Mouse (Mus musculus) adrenal gland, postnatal 14 days (tissue): ENCODE results near the gene AI837181. TPM values are rescaled to one million over a fixed set of nuclear protein-coding genes. Genes with fewer than 3 reads are reported as not detected.
A peak's percentile ranks its signal among the peaks of the same experiment; 100 is the strongest.

ENCODE experiments used
- DNase-seq: peaks from one replicate; pipeline ENCODE4 v3.0.0; 2021; ENCODE audit warnings: mixed read lengths
- total RNA-seq: library from RNA; stranded (reverse); gene quantifications from 2 replicates; pipeline ENCODE4 v1.2.3, GENCODE M21; 2021

AI837181 gene
- total RNA-seq, 1 experiment from 2014 or later = 36.8 TPM

DNA sequence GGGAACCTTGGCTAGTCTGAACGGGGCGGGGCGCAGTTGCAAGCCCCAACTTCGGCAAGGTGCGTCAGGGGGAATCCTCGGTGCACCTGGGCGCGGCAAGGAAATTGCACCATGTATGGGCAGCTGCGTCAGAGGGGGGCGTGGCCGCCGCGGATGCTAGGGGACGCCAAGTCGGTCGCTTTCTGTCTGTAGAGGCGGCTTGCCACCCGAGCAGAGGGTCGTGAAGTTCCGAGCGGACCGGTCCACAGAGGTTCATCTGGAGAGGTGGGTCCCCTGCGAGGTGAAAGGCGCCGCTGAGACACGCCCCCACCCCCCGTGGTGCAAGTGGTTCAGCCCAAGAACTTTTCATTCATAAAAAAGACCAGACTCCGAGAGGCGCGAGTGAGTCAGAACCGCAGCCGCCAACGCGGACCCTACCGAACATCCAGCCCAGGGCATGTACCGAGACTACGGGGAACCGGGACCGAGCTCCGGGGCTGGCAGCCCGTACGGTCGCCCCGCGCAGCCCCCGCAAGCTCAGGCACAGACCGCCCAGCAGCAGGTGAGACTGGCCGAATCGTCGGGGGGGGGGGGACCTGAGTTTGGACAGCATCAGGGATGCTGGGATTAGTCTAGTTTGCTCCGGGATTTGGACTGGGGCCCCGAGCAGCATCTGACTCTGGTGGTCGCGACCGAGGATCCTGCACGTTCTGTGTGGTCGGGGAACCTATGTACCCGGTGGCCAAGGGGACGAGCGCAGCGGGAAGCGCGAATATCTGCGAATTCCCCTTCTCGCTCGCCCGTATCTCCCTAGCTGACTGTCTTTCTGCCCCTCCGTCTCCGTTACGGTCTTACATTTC, 22.8 kb downstream of the AI837181 start, which contains the start of gene Fosl1:
Fosl1 (plus strand) TSS at position 33 of the 839 bp plus-strand sequence.
- DNase-seq = peak; percentile 81

DNA sequence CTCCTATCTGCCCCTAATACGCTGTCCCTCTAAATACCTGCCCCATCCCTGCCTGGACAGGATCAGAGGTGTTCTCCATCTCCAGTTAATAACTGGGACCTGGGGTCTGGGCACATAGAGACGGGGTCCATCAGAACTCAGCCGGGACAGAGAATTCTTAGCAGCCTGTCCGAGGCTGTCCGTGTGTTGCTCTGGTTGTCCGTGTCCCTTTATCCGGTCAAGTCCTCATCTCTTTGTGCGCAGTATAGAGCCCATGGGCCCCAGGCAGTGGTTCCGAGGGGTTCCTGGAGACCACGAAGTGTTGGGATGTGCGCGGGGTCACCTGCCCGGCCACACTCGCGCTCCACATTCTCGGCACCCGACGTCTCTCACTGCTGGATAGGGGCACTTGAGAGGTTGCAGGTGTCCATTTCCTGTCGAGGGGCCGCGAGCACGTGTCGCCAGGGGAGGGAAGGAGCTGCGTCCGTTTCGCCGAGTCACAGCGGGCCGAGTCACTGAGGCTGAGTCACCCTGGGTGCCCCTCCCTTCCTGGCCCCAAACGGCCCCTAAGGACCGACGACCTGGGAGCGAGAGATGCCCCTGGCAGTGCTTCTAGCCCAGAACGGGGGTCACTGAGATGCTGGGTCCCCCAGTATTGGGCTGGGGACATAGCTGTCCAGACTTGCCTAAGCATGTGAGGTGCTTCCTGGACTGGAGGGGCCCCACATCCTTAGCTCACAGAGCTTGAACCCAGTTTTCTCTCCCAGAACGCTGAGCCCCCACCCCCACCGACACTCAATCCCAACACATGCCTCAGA, 23.6 kb downstream of the AI837181 start:
- peak; percentile 62 for DNase-seq

DNA sequence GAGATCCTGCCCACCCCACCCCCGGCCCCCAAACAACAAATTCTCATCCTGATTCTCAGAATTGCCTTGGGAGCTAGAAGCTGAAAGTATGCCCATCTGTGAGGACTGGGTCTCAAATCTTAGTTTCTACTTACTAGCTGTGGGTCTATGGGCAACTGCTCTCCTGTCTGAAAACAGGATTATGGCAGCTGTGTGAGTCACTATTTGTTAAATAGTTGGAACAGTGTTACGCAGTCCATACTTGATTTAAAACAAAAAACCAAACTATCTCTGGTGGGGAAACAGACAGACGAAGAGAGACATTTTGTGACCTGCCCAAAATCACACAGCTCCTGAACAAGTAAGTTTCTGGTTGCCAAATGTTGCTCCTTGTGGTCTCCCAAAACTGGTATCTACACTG, 24.7 kb downstream of the AI837181 start:
- DNase-seq = no peak

DNA sequence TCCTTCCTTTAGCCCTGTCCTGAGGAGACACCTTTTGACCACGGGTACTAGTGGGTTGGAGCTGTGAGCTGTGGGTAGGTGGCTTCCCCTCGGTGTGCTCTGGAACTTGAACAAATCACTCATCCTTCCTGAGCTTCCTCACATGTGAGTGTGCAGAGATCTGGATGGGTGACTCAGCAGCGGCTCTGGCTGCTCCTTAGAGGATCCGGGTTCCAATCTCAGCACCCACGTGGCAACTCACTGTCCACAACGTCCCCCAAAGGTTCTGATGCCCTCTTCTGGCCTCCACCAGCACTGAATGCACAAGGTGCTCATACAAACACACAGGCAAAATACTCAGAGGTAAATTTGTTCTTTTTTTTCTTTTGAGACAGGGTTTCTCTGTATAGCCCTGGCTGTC, 26.8 kb downstream of the AI837181 start:
- DNase-seq = no peak

DNA sequence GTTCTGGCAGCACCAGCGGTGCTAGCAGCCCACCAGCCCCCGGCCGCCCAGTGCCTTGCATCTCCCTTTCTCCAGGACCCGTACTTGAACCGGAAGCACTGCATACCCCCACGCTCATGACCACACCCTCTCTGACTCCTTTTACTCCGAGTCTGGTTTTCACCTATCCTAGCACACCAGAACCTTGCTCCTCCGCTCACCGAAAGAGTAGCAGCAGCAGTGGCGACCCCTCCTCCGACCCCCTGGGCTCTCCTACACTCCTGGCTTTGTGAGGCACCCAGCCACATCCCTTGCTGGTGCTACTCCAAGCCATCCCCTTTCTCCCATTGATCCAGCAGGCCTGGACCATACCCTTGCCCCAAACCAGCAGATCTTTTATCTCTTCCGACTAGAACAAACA, 30.1 kb downstream of the AI837181 start:
- no peak for DNase-seq

DNA sequence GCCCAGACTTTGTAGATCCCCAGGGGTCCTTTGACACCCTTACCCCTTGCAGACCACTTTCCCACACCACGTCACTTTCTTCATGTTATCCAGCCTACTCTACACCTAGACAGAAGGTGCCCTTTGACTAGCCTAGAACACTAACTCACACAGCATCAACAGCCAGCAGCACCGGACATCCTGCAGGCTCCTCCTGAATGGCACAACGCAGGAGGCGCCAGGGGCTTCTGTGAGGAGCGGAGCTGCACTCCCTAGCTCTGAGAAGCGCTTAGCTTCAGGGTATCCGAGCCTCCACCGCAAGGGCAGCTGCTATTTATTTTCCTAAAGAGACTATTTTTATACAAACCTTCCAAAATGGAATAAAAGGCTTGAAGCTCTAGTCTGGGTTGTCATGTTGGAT, 30.6 kb downstream of the AI837181 start:
- DNase-seq = no peak

DNA sequence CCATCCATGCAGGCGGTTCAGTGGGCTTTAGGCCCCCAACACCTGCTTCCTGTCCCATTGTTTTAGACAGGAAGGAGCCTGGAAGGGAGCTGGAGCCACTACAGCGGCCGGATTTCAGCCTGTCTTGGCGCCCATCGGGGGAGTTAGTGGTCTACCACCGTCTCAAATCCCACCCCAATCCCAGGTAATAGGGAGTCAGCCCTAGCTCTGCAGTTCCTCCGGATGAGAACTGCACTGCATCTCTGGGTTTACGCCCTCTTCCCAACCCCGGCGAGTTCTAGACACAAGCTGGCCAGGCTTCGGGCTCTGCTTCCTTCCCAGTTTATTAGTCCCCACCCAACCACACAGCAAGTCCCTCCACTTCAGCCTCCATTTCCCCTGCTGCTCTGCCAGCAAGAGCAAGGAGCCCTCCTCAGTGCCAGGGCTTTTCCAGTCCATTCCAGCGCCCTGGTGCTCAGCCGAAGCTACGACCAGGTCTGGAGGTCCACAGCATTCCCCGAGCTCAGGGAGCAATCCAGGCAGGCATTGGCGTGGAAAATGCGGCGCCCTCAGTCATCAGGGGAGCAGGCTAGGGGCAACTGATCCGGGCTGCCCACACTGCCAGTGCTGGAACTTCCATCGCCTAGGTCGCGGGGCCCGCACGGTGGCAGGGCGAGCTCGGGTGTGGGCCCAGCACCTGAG, 31.4 kb downstream of the AI837181 start:
- DNase-seq = peak; percentile 45

DNA sequence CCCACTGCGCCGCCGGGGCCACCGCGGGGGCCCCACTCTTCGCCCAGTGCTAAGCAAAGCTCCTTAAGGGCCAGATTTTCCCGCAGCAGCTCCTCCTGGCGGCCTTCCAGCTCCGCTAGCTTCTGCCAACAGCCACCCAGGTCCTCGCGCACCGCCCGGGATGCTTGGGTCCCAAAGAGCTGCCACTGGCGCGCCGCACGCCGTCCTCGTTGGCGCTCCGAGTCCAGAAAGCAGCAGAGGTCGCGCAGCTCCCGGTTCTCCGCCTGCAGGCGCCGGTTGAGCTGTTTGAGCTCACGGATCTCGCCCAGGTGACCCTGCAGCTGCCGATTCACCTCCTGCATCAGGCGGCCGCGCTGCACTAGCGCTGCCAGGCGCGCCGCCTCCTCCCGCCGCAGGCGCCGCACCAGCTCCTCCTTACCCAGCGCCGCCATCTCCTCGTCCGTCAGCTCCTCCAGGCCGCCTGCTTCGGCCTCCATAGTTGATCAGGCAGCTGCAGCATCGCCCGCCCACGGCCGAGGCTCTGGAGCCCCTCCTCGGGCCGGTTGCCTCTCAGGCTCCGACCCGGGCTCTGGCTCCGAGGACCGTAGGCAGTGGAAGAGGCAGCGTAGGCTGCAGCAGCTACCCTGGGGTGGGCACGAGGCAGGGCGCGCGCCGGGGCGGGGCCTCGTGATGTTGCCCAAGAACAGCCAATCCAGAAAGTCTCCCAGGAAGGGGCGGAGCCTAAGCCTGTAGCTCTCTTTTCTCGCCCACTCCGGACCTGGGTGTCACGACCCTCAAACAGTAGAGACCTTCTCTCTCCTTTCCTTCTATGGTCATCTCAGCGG, 32.2 kb downstream of the AI837181 start:
- DNase-seq = peak; percentile 97

DNA sequence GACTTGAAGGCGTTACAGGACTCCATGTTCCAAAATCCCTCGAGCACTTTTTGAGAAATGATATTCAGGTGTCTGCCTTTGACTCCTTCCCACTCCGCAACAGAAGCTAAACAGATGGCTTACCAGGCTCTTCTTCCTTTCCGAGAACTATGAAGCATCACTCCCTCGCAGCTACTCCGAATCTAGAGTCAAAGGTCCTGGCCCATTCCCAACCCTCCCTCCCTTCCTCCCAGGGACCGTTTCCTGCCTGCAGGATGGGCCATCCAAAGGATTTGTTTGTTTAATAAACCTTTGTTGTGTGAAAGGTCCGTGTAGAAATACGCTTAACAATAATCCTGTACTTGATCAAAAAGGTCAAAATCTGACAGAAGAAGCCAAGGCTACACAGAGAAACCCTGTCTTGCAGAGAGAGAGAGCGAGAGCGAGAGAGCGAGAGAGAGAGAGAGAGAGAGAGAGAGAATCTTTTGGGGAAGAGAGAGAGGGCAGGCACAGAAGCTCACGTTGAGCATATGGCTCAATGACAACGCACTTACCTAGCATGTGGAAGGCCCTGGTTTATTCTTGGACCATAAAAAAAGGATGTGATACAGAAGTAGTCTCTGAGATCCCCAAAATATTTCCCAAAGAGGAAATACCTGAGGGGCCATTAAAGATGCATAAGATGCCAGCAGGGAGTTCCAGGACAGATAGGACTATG, 33.0 kb downstream of the AI837181 start, which contains the start of gene Ccdc85b:
Ccdc85b (minus strand) TSS at position 149 of the 697 bp plus-strand sequence.
- DNase-seq = peak; percentile 51

DNA sequence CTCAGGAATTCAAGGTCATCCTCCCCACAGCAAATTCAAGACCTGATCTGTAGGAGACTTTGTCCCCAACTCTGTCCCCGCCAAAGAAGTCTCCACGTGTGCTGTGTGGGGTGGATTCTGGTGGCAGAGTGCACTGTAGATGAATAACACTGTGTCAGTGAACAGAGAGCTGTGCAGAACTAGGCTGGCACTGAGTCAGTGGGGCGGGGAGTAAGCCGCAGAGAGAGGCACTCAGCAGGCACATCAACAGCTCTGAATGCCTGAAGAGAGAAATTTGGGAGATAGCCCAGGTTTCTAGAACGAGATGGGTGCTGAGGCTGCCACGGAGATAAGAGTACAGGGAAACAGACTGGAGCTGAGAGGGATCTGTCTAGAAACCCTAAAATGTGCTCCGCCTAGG, 34.1 kb downstream of the AI837181 start:
- DNase-seq = no peak

DNA sequence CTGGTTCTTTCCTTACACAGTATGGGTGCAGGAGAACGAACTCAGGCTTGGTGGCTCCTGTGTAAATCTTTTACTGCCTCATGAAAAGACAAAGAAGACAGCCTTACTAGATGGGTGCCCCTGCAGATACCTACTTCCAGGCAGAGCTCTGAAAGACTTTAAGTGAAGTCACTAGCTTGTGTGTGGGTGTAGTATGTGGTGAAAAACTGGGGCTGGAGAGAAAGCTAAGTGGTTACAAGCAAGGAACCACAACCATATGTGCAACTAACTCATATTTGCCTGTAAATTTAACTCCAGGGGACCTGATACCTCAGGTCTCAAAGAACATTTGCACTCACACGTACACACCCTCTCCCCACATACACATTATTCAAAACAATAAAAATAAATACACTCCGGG, 35.0 kb downstream of the AI837181 start:
- DNase-seq = no peak

DNA sequence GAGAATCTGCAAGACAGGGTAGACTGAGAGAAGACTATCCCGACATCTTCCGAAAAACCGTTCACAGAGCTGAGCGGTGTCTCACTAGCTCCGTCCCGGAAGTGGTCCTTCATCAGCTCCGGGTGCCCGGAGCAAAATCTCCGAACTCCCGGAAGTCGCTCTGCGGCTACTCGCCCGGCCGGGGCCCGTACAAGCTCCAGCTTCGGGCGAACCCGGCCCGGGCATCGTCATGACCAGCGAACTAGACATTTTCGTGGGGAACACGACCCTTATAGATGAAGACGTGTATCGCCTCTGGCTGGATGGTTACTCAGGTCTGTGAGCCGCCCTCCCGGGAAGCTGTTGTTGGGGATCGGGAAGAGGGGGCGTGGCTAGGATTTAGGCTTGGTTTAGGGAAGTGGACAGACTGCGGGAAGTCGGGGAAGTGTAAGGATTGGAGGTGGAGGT, 35.5 kb downstream of the AI837181 start, which contains the start of gene Fibp:
Fibp (plus strand) TSS at position 151 of the 447 bp plus-strand sequence.
- DNase-seq = peak; percentile 94

DNA sequence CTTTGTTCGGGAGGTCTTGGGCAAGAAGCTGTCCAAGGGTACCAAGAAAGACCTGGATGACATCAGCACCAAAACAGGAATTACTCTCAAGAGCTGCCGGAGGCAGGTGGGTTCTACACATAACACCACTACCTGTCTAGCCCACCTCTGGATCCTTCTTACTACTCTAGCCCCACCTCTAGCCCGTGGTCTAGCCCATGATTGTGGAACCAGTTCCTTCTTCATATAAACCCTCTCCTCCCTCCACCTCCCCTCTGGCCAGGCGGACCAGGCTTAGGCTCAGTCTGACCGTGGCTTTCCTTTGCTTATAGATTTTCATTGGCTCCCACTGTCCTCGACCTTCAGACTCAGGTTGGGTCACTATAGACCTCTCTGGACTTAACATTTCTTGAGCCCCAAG, 36.5 kb downstream of the AI837181 start:
- DNase-seq = no peak

DNA sequence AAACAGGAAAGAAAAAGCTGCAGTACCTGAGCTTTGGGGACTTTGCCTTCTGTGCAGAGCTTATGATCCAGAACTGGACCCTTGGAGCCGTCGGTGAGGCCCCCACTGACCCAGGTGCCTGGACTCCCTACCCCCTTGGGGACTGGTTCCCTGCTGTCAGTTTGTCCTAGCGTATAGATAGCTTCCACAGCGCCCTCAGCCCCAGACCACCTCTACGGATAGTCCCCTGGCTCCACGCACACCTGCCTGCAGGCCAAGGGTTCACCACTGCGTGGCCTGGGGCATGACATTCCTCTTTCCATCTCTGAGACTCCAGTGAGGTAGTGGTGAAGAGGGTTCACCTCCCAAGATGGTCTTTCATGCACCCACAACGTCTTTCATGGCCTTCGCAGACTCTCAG, 38.3 kb downstream of the AI837181 start:
- no peak for DNase-seq

DNA sequence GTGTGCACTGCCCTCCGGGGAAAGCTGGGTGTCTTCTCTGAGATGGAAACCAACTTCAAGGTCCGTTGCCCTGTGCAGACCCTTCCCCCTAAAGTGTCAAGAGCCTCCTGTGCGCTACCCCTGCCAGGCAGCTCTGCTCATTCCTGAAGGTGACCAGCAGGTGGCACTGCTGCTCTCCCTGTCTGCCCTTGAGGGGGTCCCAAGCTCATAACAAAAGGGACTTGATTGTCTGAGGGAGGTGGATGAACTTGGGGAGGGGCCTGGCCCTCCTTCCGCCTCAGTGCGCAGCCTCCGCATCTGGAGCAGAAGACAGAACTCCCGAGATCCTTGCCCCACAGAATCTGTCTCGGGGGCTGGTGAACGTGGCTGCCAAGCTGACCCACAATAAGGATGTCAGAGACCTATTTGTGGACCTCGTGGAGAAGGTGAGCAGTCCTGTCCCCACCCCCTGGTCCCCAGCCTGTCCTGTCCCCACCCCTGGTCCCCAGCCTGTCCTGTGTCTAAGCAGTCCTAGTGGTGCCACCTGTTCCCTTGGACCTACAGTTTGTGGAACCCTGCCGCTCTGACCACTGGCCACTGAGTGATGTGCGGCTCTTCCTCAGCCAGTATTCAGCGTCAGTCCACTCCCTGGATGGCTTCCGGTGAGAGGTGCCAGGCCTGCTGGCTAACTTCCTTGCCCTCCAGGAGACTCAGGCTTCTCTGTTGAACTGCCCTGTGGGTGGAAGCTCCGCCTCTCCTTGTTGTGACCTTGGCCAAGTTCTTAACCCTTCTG, 39.0 kb downstream of the AI837181 start:
- peak; percentile 65 for DNase-seq

DNA sequence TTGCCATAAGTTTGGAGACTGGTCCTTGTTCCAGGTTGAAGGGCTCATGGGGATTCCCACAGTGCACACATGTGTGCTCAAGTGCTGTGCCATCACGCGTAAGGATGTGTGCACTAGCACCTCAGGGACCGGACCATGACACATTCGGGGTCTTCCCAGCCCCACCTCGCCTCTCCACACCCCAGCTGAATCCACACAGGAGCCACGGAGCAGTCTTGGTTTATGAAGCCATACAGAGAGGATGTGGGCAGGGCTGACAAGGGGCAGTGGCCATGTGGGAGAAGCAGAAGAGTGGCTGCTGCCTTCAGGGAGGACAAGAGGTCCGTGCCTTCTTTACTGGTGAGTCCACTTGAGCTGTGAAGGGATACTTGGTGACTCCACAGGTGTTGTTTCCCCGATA, 40.1 kb downstream of the AI837181 start:
- no peak for DNase-seq

DNA sequence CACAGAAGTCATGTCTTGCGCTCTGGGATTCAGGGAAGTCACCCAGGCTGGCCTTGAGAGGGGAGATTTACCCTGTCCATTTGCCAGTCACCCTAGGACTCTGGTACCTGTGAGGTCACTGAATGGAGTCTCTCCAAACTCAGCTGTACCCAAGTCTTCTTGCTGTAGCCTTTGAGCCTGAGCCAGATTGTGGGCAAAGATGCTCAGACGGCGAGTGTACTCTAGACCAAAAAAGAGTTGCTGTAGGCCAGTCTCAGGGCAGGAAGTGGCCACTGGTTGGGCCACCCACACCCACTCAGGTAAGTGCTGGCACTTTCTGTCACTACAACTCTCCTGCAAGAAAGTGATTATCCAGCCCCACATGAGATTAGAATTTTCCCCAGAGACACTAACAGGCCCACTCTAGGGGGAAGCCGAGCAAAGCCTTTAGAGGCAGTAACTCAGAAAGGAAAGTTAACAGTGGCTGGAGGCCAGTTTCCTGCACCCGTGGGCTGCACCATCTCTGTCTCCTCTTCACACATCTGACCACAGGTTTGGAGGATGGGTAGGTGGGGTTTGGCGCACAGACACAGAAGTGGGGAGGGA, 42.1 kb downstream of the AI837181 start:
- no peak for DNase-seq

DNA sequence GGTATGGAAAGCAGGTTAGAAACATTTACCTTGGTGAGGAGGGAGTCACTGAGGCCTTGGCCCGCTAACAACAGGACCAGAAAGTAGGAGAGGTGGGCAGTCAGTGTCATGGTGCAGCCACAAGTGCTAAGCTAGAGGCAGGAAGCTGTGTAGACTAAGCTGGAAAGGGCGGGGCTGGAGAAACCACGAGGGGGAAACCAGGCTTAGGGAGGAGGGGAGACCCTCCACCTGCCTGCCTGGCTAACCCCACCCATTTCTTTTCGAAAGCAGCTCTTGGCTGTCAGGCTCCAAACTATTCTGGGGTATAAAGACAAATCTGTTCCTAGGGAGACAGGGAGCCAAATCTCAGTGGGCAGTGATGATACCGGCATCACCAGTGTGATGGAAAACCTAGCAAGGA, 43.4 kb downstream of the AI837181 start, which contains the start of gene Ctsw:
Ctsw (minus strand) TSS at position 134 of the 400 bp plus-strand sequence.
- DNase-seq = no peak

DNA sequence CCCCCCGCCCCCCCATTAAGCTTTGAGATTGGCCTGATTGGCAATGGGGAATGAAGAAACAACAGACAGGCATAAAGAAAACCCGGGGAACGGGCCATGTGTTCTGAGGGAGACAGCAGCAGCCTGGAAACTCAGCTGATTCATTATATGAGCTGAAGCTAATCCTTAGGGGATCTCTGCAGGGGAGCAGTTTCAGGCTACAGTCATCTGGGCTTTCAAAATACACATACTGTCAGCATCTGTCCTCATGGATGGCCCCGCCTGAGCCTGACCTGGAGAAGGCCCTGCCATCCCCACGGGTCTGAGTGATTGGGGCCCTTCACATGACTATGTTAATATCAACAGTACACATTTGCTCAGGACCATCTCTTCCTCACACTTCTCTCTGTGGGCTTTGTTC, 46.9 kb downstream of the AI837181 start:
- no peak for DNase-seq

DNA sequence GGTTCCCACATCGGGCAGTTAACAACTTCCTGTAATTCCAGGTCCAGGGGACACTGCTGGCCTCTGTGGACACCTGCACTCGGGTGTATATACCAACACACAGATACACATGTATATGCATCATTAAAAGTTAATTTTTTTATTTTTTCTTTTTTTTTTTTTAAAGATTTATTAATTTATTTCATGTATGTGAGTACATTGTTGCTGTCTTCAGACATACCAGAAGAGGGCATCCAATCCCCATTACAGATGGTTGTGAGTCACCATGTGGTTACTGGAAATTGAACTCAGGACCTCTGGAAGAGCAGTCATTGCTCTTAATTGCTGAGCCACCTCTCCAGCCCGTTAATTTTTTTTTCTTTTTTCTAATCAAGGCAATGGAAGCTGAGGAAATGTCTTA, 47.9 kb downstream of the AI837181 start:
- DNase-seq = no peak
